Mouse (Mus musculus): Measurements from ENCODE around the gene Map1lc3a.

The Map1lc3a gene

GRCm38 (mm10) chr2:155287456-155288250 lies 11.6 kb downstream of the Map1lc3a start:
- DNase-seq (ENCODE audit: low spot score): no peak

GRCm38 (mm10) chr2:155290066-155290465 lies 14.0 kb downstream of the Map1lc3a start:
- DNase-seq (ENCODE audit: low spot score): no peak

GRCm38 (mm10) chr2:155293382-155293781 lies 17.3 kb downstream of the Map1lc3a start:
- no peak for DNase-seq (ENCODE audit: low spot score)

DNA sequence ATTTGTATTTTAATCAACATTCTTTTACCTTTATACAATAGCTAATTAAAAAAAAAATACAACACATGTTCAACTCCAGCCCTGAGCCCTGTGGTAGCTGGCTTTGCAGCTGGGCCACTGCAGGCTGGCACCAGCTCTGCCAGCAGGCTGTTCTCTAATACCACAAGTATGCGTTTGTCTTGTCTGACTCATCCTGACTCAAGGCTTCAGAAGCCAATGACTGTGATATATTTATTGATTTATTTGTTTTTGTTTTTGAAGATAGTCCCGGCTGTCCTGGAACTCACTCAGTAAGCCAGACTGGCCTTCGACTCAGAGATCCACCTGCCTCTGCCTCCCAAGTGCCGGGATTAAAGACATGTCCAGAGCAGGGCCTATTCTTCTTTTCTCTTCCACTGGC lies 17.8 kb downstream of the Map1lc3a start:
- DNase-seq (ENCODE audit: low spot score): no peak

- DNase-seq (ENCODE audit: low spot score): no peak
Observed at GRCm38 (mm10) chr2:155295453-155295852, 19.4 kb downstream of the Map1lc3a start.

GRCm38 (mm10) chr2:155299563-155299962 lies 23.5 kb downstream of the Map1lc3a start:
- no peak for DNase-seq (ENCODE audit: low spot score)

- no peak for DNase-seq (ENCODE audit: low spot score)
Observed at GRCm38 (mm10) chr2:155308936-155309592, 33.0 kb downstream of the Map1lc3a start.

DNA sequence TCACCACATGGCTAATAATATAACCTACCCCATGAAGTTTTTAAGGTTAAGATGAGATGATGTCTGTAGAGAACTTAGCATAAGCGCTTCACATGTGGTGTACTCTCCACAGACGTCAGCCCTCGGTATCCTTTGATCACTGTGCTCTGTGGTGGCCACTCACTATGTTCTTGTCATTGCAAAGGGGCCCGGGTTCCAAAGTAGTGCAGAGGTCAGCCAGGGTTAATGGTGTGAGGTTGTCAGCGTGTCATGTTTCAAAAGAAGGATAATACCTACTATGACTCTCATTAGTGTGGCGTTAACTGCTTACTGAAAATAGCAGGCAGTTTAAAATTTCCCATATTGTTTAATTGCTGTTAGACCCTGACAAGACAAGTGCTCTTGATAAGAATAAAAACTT lies 37.6 kb downstream of the Map1lc3a start:
- no peak for DNase-seq (ENCODE audit: low spot score)

- DNase-seq (ENCODE audit: low spot score): no peak
Observed at GRCm38 (mm10) chr2:155318618-155319017, 42.5 kb downstream of the Map1lc3a start.

GRCm38 (mm10) chr2:155320596-155320995 lies 44.5 kb downstream of the Map1lc3a start:
- no peak for DNase-seq (ENCODE audit: low spot score)

GRCm38 (mm10) chr2:155326001-155326400 lies 49.9 kb downstream of the Map1lc3a start:
- DNase-seq (ENCODE audit: low spot score): no peak
